Mouse (Mus musculus) brain, embryonic 14.5 days (tissue): ENCODE measurements at regions not wholly inside any gene's neighbourhood (a gene's known extent, or its start where the extent isn't known, plus 50 kb on each side); places are given as distances from the start of the nearest gene placed in this dataset.

ENCODE experiments used
- CTCF ChIP-seq: fragments of 200-500 bp; IDR thresholded peaks from 2 replicates; pipeline ENCODE4 v1.5.1; 2012; ENCODE audit warnings: inconsistent platforms, mild to moderate bottlenecking, moderate library complexity, borderline replicate concordance; ENCODE audit not compliant: insufficient read depth, insufficient read length; ENCODE audit errors: extremely low read depth
- POLR2A ChIP-seq: fragments of 200-500 bp; IDR thresholded peaks from 2 replicates; pipeline ENCODE4 v1.6.1; 2012; ENCODE audit warnings: mild to moderate bottlenecking, inconsistent platforms, borderline replicate concordance; ENCODE audit not compliant: poor library complexity, insufficient read depth, insufficient read length, severe bottlenecking; ENCODE audit errors: extremely low read depth

DNA sequence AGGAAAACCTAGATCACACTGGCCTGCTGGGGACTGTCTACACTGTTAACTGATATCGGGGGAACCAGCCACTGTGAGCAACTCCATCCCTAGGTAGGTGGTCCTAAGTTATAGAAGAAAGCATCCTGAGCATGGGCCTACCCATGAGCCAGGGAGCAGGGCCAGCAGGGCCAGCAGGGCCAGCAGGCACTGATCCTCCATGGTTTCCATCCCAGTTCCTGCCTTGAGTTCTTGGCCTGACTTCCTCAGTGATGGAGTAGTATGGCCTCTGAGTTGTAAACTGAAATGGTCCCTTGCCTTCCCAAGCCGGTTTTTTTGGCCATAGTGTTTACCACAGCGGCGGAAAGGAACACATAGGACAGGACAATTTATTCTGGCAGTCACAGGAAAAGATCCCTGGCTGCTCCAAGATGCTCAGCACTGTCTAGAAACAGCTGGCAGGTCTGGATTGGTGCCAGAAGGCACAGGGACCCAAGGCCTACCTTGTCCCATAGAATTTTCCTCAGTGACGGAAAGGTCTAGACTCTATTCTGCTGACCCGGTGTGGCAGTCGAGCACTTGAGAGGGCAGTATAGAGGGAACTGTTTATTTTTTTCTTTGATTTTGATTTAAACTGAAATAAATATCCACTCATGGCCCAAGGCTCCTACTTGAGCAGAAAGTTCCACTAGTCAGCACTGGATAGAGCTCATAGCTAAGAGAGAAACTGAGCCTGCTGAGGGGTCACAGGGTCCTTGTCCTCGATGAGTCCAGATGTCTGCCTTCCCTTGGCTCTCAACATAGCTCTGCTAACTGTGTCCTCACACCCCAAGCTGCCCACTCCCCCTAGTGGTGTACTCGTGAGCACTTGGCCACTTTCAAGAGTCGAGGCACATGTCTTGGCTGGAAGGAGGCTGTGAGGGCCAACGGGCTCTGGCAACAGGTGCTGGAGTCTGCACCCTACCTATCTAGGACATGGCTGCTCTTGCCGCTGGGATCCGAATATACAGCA lies 50.4 kb upstream of the Disp3 start:
- TF ChIP-seq CTCF (peak; percentile 62; the same call in 1 of the 2 replicates), POLR2A (no peak)
